8 mouse cellular contexts compared by ENCODE assay signal in genomic region chr11:117975211-117975967, GRCm38 (mm10). TPM values are rescaled to one million over a fixed set of nuclear protein-coding genes. Genes with fewer than 3 reads are reported as not detected.
DNase-seq lines count a peak whose midpoint lies in the region; ATAC-seq and TF ChIP-seq lines count a peak whose summit lies in the region.

No protein-coding gene starts in this region.

- peaks cover 5% of the 10 kb centered on the region; the same call in 1 of the 2 replicates for H3K4me1 ChIP-seq in kidney, adult 2 months (ENCODE audit: control insufficient read depth, insufficient read depth, low read length)
- H3K4me1 ChIP-seq in hindbrain, embryonic 13.5 days (replicated peaks) = peaks cover 30% of the 10 kb centered on the region
- H3K4me1 ChIP-seq in neural tube, embryonic 13.5 days (replicated peaks) = peaks cover 30% of the 10 kb centered on the region

- no peaks in the 10 kb centered on the region for H3K9me3 ChIP-seq in hindbrain, embryonic 13.5 days
- no peaks in the 10 kb centered on the region for H3K9me3 ChIP-seq in neural tube, embryonic 13.5 days

- DNase-seq in kidney, postnatal 14 days = peak; percentile 53
- no peak for DNase-seq in kidney, adult 2 months
- peak; percentile 87 for DNase-seq in embryo, embryonic 10.5 days (ENCODE audit: low spot score)
- DNase-seq in urinary bladder, postnatal 10 days (ENCODE audit: low spot score) = no peak
- no peak for DNase-seq in right cerebral cortex, postnatal 25 days

- ATAC-seq in hindbrain, embryonic 13.5 days (ENCODE audit: low FRiP score) = peak; percentile 43; the same call in 1 of the 2 replicates
- peak; percentile 42; the same call in 1 of the 2 replicates for ATAC-seq in neural tube, embryonic 13.5 days (ENCODE audit: low read depth)
- no peak for ATAC-seq in inflammation-experienced regulatory T-cells, adult 6 months

- no peak overlapping the region for H3K27ac ChIP-seq in kidney, adult 2 months (ENCODE audit: insufficient read depth, low read depth, low read length)
- peak overlapping the region; percentile 84 for H3K27ac ChIP-seq in hindbrain, embryonic 13.5 days
- H3K27ac ChIP-seq in neural tube, embryonic 13.5 days (replicated peaks) = peak overlapping the region; percentile 84

- H3K4me2 ChIP-seq in hindbrain, embryonic 13.5 days = no peak overlapping the region
- H3K4me2 ChIP-seq in neural tube, embryonic 13.5 days = no peak overlapping the region

- H3K27me3 ChIP-seq in kidney, adult 2 months (replicated peaks; ENCODE audit: control insufficient read depth, insufficient read depth, low read length) = no peaks in the 10 kb centered on the region
- H3K27me3 ChIP-seq in hindbrain, embryonic 13.5 days = peaks cover 18% of the 10 kb centered on the region; the same call in 1 of the 2 replicates
- peaks cover 4% of the 10 kb centered on the region; the same call in 1 of the 2 replicates for H3K27me3 ChIP-seq in neural tube, embryonic 13.5 days

- peak overlapping the region; percentile 24; the same call in 1 of the 2 replicates for H3K9ac ChIP-seq in hindbrain, embryonic 13.5 days
- H3K9ac ChIP-seq in neural tube, embryonic 13.5 days = peak overlapping the region; percentile 46

- H3K36me3 ChIP-seq in kidney, adult 2 months (ENCODE audit: control insufficient read depth, insufficient read depth, low read length) = no peaks in the 10 kb centered on the region
- no peaks in the 10 kb centered on the region for H3K36me3 ChIP-seq in hindbrain, embryonic 13.5 days
- H3K36me3 ChIP-seq in neural tube, embryonic 13.5 days = no peaks in the 10 kb centered on the region

- H3K4me3 ChIP-seq in kidney, adult 2 months (ENCODE audit: insufficient read depth, low read depth, low read length) = no peak overlapping the region
- H3K4me3 ChIP-seq in hindbrain, embryonic 13.5 days = no peak overlapping the region
- no peak overlapping the region for H3K4me3 ChIP-seq in neural tube, embryonic 13.5 days

- TF ChIP-seq CTCF in kidney, adult 2 months (conservative IDR thresholded peaks at IDR 0.05; ENCODE audit: insufficient read depth, insufficient read length, low read depth, low read length) = no peak

- TF ChIP-seq POLR2A in kidney, adult 2 months (IDR thresholded peaks at IDR 0.05; ENCODE audit: low read depth, low read length) = no peak

- 46% methylated on average over 18 of the region's 18 CpGs for WGBS in kidney, adult 2 months
- 4% methylated on average over 18 of the region's 18 CpGs for WGBS in hindbrain, embryonic 13.5 days
- 2% methylated on average over 18 of the region's 18 CpGs for WGBS in neural tube, embryonic 13.5 days

RNA-seq across cellular contexts. Expression of gene Socs3, which starts 5.5 kb away (rescaled TPM):
- 4.3 and 5.0 TPM in 2 replicates for polyA plus RNA-seq in kidney, adult 2 months (2012; rRNA removed)
- polyA plus RNA-seq in hindbrain, embryonic 13.5 days (2015; fragmentation: Nextera tagmentation; extraction: Ambion mirVana) = 8.3 and 8.8 TPM in 2 replicates
- polyA plus RNA-seq in neural tube, embryonic 13.5 days (2015; fragmentation: Nextera tagmentation; extraction: Ambion mirVana) = 7.8 and 8.7 TPM in 2 replicates
- 10 to 100 TPM; 21.7 to 47.4 (median 28.6) TPM for polyA plus RNA-seq in inflammation-experienced regulatory T-cells, adult 6 months (2017; shearing (Covaris generic))

RNA-seq across cellular contexts. Expression of gene Pgs1, which starts 10.7 kb away (rescaled TPM):
- polyA plus RNA-seq in kidney, adult 2 months (2012; rRNA removed) = 29.7 and 30.4 TPM in 2 replicates
- polyA plus RNA-seq in hindbrain, embryonic 13.5 days (2015; fragmentation: Nextera tagmentation; extraction: Ambion mirVana) = 47.4 and 47.6 TPM in 2 replicates
- polyA plus RNA-seq in neural tube, embryonic 13.5 days (2015; fragmentation: Nextera tagmentation; extraction: Ambion mirVana) = 46.9 and 49.0 TPM in 2 replicates
- polyA plus RNA-seq in inflammation-experienced regulatory T-cells, adult 6 months (2017; shearing (Covaris generic)) = 10 to 100 TPM; 26.4 to 38.4 (median 36.7) TPM

Comparison
In these comparisons a context has a peak if more than half of its experiments do, and no peak if none do; other contexts are left out.
1. DNase-seq: peak in kidney, postnatal 14 days (single experiment) and embryo, embryonic 10.5 days (single experiment); none in kidney, adult 2 months (single experiment), urinary bladder, postnatal 10 days (single experiment) and right cerebral cortex, postnatal 25 days (single experiment).